Mouse (Mus musculus) forebrain, embryonic 13.5 days (tissue): ENCODE measurements around the gene Slc17a8. TPM values are rescaled to one million over a fixed set of nuclear protein-coding genes. Genes with fewer than 3 reads are reported as not detected.
"Not testable (repeated sequence)": the region's sequence is repeated elsewhere in the genome, so short reads cannot be mapped to it uniquely, and the experiment has no call there.

Source experiments
- ATAC-seq: fragments of 200-750 bp; cut with Nextera tagmentation; 2 replicates; pipeline ENCODE4 v1.8.0; 2017
- H3K27ac ChIP-seq: fragments of 300-500 bp; sonication (generic); 2 replicates; pipeline ENCODE4 v1.5.1; 2015; ENCODE audit warnings: inconsistent platforms, mild to moderate bottlenecking, moderate library complexity
- H3K27me3 ChIP-seq: fragments of 300-500 bp; sonication (generic); 2 replicates; pipeline ENCODE4 v1.6.1; 2015; ENCODE audit warnings: mild to moderate bottlenecking, inconsistent platforms
- H3K36me3 ChIP-seq: fragments of 300-500 bp; sonication (generic); 2 replicates; pipeline ENCODE4 v1.6.1; 2015; ENCODE audit warnings: mild to moderate bottlenecking, inconsistent platforms; ENCODE audit not compliant: poor library complexity, severe bottlenecking
- H3K4me1 ChIP-seq: fragments of 300-500 bp; sonication (generic); 2 replicates; pipeline ENCODE4 v1.6.1; 2015; ENCODE audit warnings: inconsistent platforms
- H3K4me2 ChIP-seq: fragments of 300-500 bp; sonication (generic); 2 replicates; pipeline ENCODE4 v1.6.1; 2015; ENCODE audit warnings: inconsistent platforms, mild to moderate bottlenecking, moderate library complexity
- H3K4me3 ChIP-seq: fragments of 300-500 bp; sonication (generic); 2 replicates; pipeline ENCODE4 v1.5.1; 2015; ENCODE audit warnings: mild to moderate bottlenecking, inconsistent platforms
- H3K9ac ChIP-seq: fragments of 300-500 bp; sonication (generic); 2 replicates; pipeline ENCODE4 v1.6.1; 2015; ENCODE audit warnings: mild to moderate bottlenecking, inconsistent platforms
- H3K9me3 ChIP-seq: fragments of 300-500 bp; sonication (generic); replicated peaks from 2 replicates; pipeline ENCODE4 v1.6.1; 2016; ENCODE audit warnings: inconsistent platforms
- WGBS: fragments of 180-500 bp; shearing (Covaris S2); methylation state at CpG from one replicate; pipeline ENCODE4 v1.1.7; 2015; 5-methylcytosine and 5-hydroxymethylcytosine counted together
- polyA plus RNA-seq: library from polyadenylated mRNA; unstranded; fragments of >200 nt; fragmentation: Nextera tagmentation; extraction: Ambion mirVana; gene quantifications from 2 replicates; pipeline ENCODE4 v1.2.1, GENCODE M21; 2015

Slc17a8 gene
- polyA plus RNA-seq, 1 experiment from 2014 or later: 0.46 TPM

GRCm38 (mm10) chr10:89588708-89589107 lies 32.3 kb downstream of the Slc17a8 start:
- Histone ChIP-seq H3K27me3 (no peaks in the 10 kb centered on the region), H3K9me3 (no peaks in the 10 kb centered on the region), H3K4me1 (no peaks in the 10 kb centered on the region), H3K36me3 (no peaks in the 10 kb centered on the region), H3K27ac (no peak overlapping the region), H3K4me2 (no peak overlapping the region), H3K9ac (no peak overlapping the region), H3K4me3 (no peak overlapping the region)
- 98% methylated on average over 1 of the region's 1 CpGs for WGBS
- no peak for ATAC-seq

DNA sequence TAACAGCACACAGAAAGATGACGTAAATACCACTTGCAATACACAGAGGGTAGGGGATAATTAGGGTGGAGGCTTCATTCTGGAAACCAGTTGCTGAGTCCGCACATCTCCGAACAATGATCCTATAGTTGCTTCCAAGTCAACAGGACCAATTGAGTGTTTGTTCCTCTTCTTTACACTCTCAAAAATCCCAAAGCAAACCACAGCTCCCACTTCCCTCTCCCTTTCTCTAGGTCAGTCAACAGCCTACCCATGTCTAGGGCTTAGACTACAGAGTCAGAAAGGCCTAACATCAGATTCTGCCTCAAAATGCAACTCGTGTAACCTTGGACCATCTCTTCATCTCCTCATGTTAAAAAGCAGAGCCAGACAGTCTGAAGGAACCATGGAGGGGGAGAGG lies 36.3 kb downstream of the Slc17a8 start:
- Histone ChIP-seq H3K4me2 (no peak overlapping the region), H3K27me3 (no peaks in the 10 kb centered on the region), H3K4me1 (no peaks in the 10 kb centered on the region), H3K27ac (no peak overlapping the region), H3K9me3 (no peaks in the 10 kb centered on the region), H3K36me3 (no peaks in the 10 kb centered on the region), H3K4me3 (no peak overlapping the region), H3K9ac (no peak overlapping the region)
- ATAC-seq: no peak
- 93% methylated on average over 4 of the region's 4 CpGs for WGBS

GRCm38 (mm10) chr10:89578801-89579200 lies 42.3 kb downstream of the Slc17a8 start:
- H3K36me3 ChIP-seq: no peaks in the 10 kb centered on the region
- no peaks in the 10 kb centered on the region for H3K27me3 ChIP-seq

GRCm38 (mm10) chr10:89577666-89578065 lies 43.4 kb downstream of the Slc17a8 start:
- H3K27me3 ChIP-seq: no peaks in the 10 kb centered on the region
- no peak overlapping the region for H3K4me2 ChIP-seq
- H3K27ac ChIP-seq: no peak overlapping the region
- WGBS: 87% methylated on average over 3 of the region's 3 CpGs
- H3K4me1 ChIP-seq: no peaks in the 10 kb centered on the region
- H3K36me3 ChIP-seq: no peaks in the 10 kb centered on the region
- no peak overlapping the region for H3K9ac ChIP-seq
- ATAC-seq: no peak
- H3K4me3 ChIP-seq: no peak overlapping the region
- no peaks in the 10 kb centered on the region for H3K9me3 ChIP-seq

More at GRCm38 (mm10) chr10:89578801-89579200, 42.3 kb downstream of the Slc17a8 start:
- Histone ChIP-seq H3K27ac (no peak overlapping the region), H3K9me3 (no peaks in the 10 kb centered on the region), H3K9ac (no peak overlapping the region), H3K4me3 (no peak overlapping the region), H3K4me1 (no peaks in the 10 kb centered on the region), H3K4me2 (no peak overlapping the region)
- ATAC-seq: no peak
- WGBS: 91% methylated on average over 4 of the region's 4 CpGs

DNA sequence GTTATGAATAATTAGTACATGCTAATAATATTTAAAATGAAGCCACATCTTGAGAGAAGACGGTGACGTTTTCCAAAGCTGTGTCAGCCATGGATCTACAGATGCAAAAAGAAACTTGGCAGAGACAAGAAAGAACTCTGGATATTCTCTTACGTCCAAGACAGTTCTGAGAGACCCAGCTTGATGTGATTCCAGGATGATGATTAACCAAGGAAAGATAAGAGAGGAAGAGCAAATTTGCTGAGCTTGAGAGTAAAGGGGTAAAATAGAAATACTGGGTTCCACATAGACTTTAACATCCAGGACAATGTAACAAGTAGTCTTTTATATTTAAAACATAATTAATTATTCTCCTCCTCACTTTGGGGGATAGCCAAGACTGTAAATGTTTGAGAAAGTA lies 47.6 kb downstream of the Slc17a8 start:
- Histone ChIP-seq H3K27me3 (no peaks in the 10 kb centered on the region), H3K4me3 (no peak overlapping the region), H3K4me2 (no peak overlapping the region), H3K9me3 (no peaks in the 10 kb centered on the region), H3K9ac (no peak overlapping the region), H3K4me1 (no peaks in the 10 kb centered on the region), H3K36me3 (no peaks in the 10 kb centered on the region), H3K27ac (no peak overlapping the region)
- WGBS: 91% methylated on average over 3 of the region's 3 CpGs
- no peak for ATAC-seq

- no peak overlapping the region for H3K4me3 ChIP-seq
- WGBS: 92% methylated on average over 6 of the region's 6 CpGs
- no peak overlapping the region for H3K9ac ChIP-seq
- H3K4me2 ChIP-seq: no peak overlapping the region
- no peaks in the 10 kb centered on the region for H3K9me3 ChIP-seq
- H3K27me3 ChIP-seq: no peaks in the 10 kb centered on the region
- no peak for ATAC-seq
- no peaks in the 10 kb centered on the region for H3K36me3 ChIP-seq
- H3K27ac ChIP-seq: no peak overlapping the region
- H3K4me1 ChIP-seq: no peaks in the 10 kb centered on the region
These were observed 48.1 kb downstream of the Slc17a8 start for GRCm38 (mm10) chr10:89572946-89573345.

GRCm38 (mm10) chr10:89567391-89567790 lies 53.7 kb downstream of the Slc17a8 start:
- Histone ChIP-seq H3K27me3 (no peaks in the 10 kb centered on the region), H3K36me3 (no peaks in the 10 kb centered on the region), H3K4me1 (no peaks in the 10 kb centered on the region), H3K9ac (no peak overlapping the region), H3K4me2 (no peak overlapping the region), H3K4me3 (no peak overlapping the region), H3K27ac (no peak overlapping the region), H3K9me3 (0 out of 2 replicates have a peak, but pooled peaks cover 2% of the 10 kb centered on the region)
- no peak for ATAC-seq
- WGBS: 94% methylated on average over 2 of the region's 2 CpGs

DNA sequence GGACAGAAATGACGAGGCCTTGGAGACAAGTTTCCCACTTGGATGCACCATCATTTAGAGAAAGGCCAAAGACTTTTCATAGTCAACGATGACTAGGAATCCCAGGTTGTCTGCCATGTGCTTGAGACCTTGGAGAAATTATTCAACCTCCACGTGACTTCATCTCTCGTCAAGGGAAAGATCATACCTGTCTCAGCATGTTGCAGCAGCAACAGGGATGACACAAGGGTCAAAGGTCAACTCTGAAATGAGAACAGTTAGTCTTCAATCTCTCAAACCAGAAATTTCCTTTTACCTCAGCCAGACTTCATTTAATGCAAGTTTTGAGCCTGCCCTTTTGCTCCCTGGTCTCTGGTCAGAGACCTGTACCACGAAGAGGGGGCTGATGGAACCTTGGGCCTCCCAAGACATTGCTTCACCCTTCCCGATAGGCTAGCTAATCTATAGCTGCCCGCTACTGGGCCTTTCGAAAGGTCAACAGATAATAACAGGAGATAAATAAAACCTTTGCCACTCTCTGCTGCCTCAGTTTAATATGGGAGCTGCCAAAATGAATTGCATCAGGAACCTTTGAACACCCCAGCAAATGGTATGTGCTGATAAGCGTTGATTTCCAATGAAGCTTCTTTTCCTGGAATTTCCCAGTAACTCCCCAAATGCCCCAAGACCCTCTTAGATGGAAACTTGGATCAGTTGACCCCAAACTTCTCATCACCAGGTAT lies 55.6 kb downstream of the Slc17a8 start:
- 0 out of 2 replicates have a peak, but pooled peaks cover 2% of the 10 kb centered on the region for H3K9me3 ChIP-seq
- no peaks in the 10 kb centered on the region for H3K4me1 ChIP-seq
- ATAC-seq: no peak
- no peak overlapping the region for H3K4me3 ChIP-seq
- no peak overlapping the region for H3K9ac ChIP-seq
- H3K27me3 ChIP-seq: no peaks in the 10 kb centered on the region
- no peak overlapping the region for H3K27ac ChIP-seq
- H3K4me2 ChIP-seq: no peak overlapping the region
- H3K36me3 ChIP-seq: no peaks in the 10 kb centered on the region
- whole genome bisulfite sequencing: 91% methylated on average over 9 of the region's 9 CpGs

- Histone ChIP-seq H3K9me3 (no peaks in the 10 kb centered on the region), H3K36me3 (no peaks in the 10 kb centered on the region)
These were observed 58.9 kb downstream of the Slc17a8 start for GRCm38 (mm10) chr10:89562113-89562512.

DNA sequence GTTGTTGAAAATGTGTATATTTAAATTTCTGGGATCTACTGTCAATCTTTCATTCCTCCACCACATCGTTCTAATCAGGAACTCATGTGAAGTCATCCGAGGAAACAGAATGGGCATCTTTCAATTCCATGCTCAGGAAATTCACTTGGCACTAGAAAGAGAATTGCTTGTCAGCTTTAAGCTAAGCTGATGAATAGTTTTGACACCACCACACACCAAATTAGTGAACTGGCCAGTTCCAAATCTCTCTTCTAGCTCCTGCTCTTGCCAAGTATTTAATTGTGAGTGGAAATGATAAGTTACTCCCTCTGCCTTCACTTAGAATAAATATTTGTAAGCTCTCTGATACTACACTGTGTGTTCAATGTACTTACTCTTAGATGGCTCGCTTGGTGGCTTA lies 61.7 kb downstream of the Slc17a8 start:
- WGBS: 62% methylated on average over 3 of the region's 3 CpGs
- Histone ChIP-seq H3K27me3 (no peaks in the 10 kb centered on the region), H3K4me1 (no peaks in the 10 kb centered on the region), H3K27ac (no peak overlapping the region), H3K4me2 (no peak overlapping the region), H3K9me3 (no peaks in the 10 kb centered on the region), H3K36me3 (no peaks in the 10 kb centered on the region), H3K4me3 (no peak overlapping the region), H3K9ac (no peak overlapping the region)
- no peak for ATAC-seq

More at GRCm38 (mm10) chr10:89562113-89562512, 58.9 kb downstream of the Slc17a8 start:
- no peak overlapping the region for H3K4me2 ChIP-seq
- no peaks in the 10 kb centered on the region for H3K27me3 ChIP-seq
- 92% methylated on average over 6 of the region's 6 CpGs for WGBS
- H3K9ac ChIP-seq: no peak overlapping the region
- no peak overlapping the region for H3K4me3 ChIP-seq
- ATAC-seq: no peak
- no peaks in the 10 kb centered on the region for H3K4me1 ChIP-seq
- no peak overlapping the region for H3K27ac ChIP-seq

DNA sequence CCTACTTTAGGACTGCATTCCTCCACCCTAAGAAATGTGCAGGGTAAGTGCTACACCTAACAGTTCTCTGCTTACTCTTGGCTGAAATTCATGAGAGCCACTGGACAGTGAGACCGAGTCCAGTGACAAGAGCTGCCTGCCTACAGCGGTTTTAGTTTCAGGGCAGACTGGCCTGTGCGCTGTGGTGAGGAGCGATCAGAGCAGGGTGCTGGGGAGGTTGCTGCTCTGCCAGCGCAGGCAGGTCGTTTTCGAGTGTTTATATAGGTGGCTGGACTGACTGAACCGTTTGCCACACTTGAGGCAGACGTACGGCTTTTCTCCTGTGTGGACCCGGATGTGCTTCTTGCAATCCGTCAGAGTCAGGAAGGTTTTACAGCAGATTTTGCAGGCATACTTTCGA lies 66.2 kb downstream of the Slc17a8 start:
- H3K9me3 ChIP-seq, H3K4me3 ChIP-seq, H3K36me3 ChIP-seq, H3K9ac ChIP-seq, ATAC-seq, H3K27ac ChIP-seq, H3K4me1 ChIP-seq, H3K4me2 ChIP-seq, H3K27me3 ChIP-seq: not testable (repeated sequence)
- WGBS: 88% methylated on average over 13 of the region's 13 CpGs

GRCm38 (mm10) chr10:89553855-89554254 lies 67.2 kb downstream of the Slc17a8 start:
- H3K9ac ChIP-seq, ATAC-seq, H3K4me3 ChIP-seq, H3K27ac ChIP-seq, H3K27me3 ChIP-seq, H3K4me1 ChIP-seq, H3K4me2 ChIP-seq, H3K9me3 ChIP-seq, H3K36me3 ChIP-seq: not testable (repeated sequence)
- WGBS: 93% methylated on average over 7 of the region's 7 CpGs

DNA sequence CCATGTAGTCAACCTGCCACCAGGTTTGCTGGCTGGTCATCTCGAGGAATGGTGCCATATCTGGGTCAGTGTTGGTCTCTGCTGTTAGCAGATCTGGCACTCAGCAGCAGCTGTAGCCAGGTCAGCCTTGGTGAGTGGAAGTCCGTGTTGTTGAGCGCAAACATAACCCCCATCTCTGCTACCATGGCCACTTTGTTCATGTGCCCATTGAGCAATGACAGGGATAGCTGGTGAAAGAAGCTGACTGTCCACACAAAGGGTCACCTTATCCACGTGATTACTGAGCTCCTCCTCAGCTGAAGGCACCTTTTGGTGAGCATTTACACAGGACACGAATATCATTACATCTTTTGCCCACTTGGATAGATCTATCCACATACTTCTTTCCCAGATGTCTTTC lies 68.0 kb downstream of the Slc17a8 start:
- H3K36me3 ChIP-seq: no peaks in the 10 kb centered on the region
- H3K9ac ChIP-seq: no peak overlapping the region
- no peak for ATAC-seq
- no peaks in the 10 kb centered on the region for H3K9me3 ChIP-seq
- no peak overlapping the region for H3K4me3 ChIP-seq
- no peak overlapping the region for H3K27ac ChIP-seq
- H3K4me1 ChIP-seq: no peaks in the 10 kb centered on the region
- H3K27me3 ChIP-seq: no peaks in the 10 kb centered on the region
- no peak overlapping the region for H3K4me2 ChIP-seq
- WGBS: 81% methylated on average over 5 of the region's 5 CpGs
